Mouse (Mus musculus) natural killer cell, adult 2 months (primary cell): ENCODE measurements around the gene Gm11627.
"Not testable (repeated sequence)": the region's sequence is repeated elsewhere in the genome, so short reads cannot be mapped to it uniquely, and the experiment has no call there.

ENCODE experiments used
- DNase-seq, 2 experiments: peaks; one replicate each; pipeline ENCODE4 v3.0.0; 2022; ENCODE audit warnings: low spot score in 2 of 2

Gene Gm11627

DNA sequence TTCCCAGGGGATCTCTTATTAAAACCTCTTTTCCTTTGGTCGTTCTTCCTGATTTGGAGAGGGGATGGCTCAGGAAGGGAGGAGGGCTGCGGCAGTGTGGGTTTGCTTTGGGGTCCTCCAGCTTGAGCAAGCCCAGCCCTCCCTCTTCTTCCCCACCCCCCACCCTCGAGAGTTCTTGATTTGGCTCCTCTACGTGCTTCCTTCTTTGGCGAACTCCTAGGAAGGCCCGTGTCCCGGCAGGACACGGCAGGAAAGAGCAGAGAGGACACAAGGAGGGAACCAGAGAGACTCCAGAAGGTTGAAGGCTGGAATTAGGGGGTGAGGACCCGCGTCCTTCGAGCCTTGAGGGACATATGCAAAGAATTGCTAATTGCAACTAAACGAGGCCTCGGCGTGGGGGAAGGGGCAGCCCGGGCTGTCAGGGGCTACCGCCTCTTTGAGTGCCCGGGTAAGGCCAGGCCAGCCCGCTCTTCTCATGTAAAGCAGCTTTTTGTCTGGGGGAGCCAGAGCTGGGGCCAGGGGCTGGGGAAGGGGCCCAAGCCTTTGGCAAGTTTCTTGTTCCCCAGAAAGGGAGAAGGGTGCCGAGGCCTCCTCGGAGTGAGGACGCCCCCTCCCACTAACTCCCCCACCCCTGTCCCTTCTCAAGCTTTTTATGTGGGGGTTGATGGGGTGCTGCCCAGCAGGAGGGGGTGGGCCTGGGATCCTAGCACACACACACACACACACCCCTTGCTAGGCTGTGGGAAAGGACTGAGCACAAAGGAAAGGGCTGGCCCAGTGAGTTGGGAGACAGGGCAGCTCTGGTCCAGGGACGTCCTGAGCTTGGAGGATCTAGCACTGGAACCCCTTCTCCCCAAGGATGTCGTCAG is at the start of gene Gm11627:
TSS of gene Gm11627 (minus strand) at position 297 of the 869 bp plus-strand sequence.
- DNase-seq = no peak

DNA sequence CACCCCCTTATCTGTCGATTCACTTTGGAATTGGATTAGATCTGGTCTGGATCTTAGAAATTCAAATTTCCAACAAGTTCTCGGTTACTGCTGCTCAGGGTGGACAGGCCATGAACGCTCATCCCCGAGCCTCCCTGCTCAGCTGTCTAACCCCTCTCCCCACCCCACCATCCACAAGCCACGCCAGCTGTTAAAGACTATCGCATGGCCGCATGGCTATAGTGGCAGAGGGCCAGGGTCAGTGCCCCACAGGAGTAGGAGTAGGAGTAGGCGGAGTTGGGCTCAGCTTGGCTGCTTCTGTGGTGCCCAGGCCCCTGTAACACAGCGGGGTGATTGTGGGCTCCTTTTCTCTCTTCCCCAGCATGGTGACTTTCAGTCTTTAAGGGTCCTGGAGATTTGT is 49.3 kb upstream of the Gm11627 start:
- DNase-seq = no peak

DNA sequence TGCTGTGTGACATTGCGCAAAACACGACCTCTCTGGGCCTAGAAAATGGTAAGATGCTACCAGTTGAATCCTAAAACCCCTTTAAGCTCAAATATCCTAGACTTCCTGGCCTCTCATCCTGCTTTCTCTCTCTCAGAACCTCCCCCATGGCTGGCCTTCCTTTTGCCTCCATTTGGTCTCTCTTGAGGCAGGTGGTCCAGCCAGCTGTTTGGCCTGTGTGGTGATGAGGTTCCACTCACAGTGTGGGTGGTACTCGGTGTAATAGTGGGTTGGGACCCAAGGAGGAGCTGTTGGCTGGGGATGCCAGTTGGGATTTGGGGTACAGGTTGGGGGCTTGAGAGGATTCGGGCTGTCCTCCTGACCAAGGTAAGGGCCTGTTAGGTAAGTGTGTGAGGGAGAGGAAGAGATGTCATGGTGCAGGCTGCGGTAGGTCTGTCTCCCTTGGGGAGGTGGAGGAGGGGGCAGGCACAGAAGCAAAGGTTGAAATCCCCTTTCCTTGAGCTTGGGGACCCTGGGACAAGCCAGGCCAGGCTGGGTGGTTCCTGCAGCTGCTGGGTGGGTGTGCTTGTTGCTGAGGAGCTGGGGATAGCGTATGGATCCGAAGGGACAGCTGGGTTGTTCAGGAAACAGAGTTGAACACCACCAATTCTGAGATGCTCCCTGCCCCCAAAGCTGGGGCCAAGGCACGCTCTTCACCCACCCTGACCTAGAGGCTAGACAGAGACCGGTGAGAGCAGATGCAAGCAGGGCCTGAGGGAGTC is 48.1 kb upstream of the Gm11627 start:
- no peak for DNase-seq

DNA sequence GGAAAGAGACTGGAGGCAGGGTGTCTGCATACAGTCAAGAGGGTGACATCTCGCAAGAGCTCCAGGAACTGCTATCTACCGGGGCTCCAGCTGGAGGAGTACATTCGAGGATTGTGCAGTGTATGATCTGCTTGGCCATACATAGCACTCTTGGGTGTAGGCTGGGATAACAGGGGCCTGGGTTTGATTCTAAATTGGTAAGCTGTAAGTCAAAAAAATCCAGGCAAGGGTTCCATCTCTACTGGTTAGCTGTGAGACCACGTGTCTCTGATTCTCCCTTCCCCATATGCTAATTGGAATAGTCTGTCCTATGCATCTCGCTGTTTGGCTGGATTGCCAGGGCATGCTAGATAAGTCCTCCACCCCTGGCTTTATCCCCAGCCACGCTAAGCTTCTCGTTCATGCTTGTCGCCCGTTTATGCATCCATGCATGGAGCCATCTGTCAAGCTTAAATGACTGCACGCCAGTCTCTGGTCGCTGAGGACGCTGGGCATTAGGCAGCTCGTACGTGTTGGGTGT is 45.7 kb upstream of the Gm11627 start:
- DNase-seq = no peak

DNA sequence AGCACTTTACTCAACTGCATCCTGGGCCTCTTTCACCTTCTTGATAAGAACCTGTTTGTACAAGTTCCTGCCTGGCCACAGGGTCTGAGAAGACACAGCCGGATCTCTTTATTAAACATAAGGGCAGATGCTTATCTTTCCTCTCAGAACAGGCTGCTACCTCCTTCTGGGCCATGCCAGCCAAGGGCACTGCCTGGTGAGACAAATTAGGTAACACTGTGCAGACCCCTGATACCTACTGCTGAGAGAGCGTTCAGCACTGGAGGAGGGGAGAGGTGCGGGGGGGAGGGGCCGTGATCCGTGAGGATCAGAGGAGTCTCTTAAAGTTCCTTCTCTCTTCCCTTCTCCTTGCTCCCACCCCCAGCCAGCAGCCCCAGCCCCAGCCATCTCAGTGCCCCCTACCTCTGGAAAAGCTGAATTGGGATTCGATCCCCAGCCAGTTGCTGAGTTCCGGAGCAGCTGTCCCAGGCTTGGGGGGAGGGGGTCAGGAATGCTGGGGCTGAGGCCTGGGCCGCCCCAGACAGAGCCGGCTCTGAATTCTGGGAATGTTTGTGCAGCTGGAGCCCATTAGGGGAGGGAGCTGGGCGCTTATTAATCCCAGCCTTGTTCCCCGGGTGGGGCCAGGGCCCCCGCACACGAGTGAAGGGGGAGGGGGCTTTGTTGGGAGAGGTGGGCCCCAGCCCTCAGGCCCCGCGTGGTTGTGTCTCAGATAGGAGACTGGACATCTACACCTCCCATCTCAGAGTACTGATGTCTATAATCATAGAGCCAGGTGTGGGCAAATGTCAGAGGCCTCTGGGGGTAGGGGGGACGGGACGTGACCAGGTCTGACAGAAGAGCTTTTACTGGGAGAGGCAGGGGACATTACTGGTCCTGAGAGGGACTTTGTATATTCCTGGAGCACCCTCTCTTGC is 44.9 kb upstream of the Gm11627 start:
- no peak for DNase-seq

DNA sequence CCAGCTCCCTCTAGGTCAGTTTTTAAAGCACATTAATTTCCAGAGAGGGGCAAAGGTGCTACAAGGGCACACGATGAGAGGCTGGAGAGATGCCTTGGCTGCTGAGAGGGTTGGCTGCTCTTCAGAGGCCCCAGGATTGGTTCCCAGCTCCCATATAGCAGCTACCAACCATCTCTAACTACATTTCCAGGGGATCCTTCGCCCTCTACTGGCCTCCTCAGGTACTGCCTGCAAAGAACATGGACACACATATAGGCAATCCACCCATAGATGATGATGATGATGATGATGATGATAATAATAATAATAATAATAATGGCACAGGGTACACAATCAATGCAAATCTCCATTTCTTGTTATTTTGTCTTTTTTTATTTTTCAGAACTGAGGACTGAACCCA is 40.2 kb upstream of the Gm11627 start:
- no peak for DNase-seq

DNA sequence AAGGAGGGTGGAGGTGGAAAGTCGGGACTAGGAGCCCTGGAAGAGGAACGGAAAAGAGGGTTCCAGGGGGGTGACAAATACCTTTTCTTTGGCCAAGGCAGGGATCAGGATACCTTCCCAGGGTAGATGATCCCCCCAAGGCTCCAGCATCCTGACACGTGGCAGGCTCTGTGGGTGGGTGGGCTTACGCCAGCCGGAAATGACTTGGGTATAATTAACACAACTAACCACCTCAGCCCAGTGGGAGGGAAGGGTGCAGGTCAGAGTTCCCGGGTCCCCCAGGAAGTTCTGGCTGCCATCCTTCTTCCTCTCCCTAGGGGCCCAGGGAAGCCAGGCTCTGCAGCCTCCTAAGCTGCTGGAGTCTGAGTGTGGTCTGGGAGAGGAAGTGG is 32.0 kb upstream of the Gm11627 start:
- no peak for DNase-seq

DNA sequence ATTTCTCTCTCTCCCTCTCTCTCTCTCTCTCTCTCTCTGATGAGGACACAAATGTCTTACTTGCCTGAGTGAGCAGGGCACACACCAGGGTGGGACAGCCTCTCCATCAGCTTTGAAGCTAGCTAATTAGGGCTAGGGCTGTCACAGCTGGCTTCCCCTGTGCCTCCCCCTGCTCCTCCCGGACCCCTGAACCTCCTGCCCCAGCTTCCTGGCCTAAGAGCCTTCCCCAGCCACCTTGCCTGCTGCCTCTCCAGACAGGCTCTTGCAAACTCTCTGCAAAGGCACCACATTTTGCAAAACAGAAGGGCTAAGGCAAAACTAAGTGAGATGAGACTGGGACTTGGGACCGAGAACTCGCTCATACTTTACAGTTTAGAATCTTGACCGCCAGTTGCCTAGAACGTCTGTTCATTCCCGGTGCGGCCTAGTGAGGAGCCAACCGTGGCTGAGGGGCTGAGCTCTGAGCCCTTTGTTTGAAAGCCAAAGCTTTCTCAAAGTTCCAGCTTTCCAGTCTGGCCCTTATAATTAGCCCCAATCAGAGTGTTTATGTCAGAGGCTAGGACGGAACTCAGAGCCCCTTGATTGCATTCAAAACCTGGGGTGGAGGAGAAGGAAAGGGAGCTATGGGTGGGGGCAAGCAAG is 31.5 kb upstream of the Gm11627 start:
- DNase-seq = no peak

DNA sequence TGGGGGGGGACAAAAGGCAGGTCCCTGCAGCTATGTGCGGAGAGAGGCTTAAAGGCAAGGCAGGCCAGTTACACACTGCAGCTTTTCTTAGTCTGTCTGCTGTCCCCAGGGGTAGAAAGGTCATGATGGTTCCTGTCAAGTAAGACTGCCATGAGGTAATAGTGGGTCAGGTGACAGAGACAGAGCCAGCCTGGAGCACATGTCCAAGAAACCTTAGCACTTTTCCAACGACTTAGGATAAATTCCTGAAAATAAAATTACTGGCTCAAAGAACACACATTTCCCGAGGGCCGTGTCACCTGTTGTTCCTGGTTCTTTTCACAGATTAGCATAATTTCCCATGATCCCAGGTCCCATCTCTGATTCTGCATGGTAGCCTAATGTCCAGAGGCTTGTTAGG is 31.0 kb upstream of the Gm11627 start:
- no peak for DNase-seq

DNA sequence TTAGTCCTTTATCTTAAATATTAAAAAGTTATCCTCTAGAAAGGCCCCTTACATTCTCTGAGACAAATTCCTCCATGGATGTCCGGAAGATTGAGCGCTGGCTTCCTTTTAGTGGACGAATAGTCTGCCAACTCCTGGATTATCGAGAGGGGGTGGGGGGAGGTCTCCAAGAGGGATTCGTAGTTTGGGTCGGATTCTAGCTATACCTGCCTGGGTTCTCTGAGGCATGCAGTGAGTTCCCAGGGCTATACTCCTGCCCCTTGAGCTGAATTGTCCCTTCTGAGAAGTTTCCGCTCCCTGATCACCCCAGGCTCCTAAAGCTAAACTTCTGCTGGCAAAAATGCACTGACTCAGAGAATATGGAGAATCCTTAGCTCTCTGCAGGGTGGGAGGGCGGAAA is 30.2 kb upstream of the Gm11627 start:
- no peak for DNase-seq

DNA sequence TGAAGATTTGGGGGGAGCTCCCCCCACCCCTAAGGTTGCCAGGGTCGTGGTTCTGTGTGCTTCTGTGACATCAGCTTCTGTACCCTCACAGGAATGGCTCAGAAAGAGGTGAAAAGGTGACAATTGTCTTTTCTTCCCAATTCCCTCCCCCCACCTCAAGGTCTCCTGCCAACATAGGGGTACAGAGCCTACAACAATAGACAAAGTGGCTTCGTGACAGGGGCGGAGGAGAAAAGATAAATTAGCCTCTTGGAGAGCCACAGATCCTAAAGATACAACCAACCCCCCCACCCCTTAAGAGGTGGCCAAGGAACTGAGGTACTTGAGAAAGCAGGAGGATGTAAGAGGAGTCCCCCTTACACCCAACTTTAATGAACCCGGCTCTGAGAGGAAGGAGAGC is 29.4 kb upstream of the Gm11627 start:
- no peak for DNase-seq

DNA sequence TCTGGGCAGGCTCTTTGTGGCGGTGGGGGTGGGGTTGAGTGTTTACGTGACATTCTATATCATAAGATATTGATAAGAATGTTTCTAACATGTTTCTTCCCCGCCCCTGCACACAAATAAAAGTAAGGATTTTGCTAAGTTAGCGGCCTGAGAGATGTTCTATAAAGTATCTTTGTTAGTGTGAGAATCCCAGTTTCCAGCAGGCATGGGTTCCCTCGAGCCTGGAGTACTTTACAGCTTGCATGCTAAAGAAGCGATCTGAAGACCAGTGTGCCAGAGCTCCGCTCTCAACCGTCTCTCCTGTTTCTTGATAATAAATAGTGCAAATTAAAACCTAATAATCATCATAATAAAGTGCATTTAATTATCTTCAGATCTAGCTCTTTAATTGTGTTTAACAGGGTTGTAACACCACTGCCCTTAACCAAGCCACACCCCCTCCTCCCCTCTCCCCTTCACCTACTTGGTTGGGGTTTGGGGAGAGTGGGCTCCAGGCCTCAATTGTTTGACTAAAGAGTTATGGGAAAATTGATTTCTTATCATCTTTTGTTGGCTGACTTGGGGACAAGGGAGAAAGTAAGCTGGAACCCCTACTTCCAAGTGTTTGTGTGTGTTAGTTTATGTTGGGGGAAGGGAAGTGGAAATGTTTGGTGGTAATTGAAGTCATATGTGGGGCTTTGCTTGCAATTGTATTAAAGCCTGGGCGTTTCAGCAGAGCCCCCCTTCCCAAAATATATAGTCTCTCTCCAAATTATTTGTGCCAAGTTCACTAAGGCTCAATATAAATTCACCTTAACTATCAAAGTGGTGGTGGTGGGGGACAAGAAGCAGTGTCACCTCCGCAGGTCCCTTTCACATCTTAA is 28.7 kb upstream of the Gm11627 start:
- DNase-seq = no peak

DNA sequence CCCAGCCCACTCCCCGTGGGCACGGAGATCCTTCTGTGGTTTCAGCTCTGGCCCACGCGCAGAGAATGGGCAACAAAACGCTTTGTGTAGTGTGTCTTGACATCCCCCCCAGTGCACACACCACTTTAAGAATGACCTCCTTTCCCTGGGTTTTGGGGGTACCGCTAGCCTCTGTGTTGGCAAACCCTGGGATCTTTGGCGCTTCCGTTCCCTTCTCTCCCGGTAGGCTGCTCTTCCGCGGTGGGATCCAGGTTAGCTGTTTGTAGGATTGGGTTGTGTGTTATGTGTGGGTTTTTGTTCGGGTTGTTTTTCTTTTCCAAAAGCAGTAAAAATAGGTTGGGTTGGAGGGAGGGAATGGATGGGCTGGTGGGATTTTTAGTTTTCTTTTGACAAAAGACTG is 27.9 kb upstream of the Gm11627 start:
- not testable (repeated sequence) for DNase-seq

DNA sequence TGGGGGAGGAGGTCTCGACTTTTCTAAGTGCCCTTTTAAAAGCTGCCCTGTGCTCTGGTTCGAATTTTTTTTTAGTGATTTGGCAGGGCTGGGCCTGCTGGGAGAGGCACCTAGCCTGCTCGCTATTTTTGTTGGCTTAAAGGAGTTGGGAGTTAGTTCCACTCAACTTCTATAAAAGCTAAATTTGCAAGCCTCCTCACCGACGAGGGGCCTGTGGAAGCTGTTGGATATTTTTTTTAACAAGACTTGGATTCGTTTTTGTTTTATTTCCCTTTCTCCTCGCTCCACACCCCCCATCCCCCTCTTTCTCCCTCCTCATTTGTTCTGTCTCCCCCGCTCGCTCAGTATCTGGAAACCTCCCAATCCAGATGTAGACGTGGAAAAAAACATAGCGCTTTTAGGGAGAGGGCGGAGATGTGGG is 27.5 kb upstream of the Gm11627 start:
- DNase-seq = no peak

DNA sequence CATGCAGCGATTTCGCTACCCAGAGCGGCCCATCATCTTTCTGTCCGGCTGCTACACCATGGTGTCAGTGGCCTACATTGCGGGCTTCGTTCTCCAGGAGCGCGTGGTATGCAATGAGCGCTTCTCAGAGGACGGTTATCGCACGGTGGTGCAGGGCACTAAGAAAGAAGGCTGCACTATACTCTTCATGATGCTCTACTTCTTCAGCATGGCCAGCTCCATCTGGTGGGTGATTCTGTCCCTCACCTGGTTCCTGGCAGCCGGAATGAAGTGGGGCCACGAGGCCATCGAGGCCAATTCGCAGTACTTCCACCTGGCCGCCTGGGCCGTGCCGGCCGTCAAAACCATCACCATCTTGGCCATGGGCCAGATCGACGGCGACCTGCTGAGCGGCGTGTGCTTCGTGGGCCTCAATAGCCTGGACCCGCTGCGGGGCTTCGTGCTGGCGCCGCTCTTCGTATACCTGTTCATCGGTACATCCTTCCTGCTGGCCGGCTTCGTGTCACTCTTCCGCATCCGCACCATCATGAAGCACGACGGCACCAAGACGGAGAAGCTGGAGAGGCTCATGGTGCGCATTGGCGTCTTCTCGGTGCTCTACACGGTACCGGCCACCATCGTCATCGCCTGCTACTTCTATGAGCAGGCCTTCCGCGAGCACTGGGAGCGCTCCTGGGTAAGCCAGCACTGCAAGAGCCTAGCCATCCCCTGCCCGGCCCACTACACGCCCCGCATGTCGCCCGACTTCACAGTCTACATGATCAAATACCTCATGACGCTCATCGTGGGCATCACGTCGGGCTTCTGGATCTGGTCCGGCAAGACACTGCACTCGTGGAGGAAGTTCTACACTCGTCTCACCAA is 26.5 kb upstream of the Gm11627 start:
- no peak for DNase-seq

DNA sequence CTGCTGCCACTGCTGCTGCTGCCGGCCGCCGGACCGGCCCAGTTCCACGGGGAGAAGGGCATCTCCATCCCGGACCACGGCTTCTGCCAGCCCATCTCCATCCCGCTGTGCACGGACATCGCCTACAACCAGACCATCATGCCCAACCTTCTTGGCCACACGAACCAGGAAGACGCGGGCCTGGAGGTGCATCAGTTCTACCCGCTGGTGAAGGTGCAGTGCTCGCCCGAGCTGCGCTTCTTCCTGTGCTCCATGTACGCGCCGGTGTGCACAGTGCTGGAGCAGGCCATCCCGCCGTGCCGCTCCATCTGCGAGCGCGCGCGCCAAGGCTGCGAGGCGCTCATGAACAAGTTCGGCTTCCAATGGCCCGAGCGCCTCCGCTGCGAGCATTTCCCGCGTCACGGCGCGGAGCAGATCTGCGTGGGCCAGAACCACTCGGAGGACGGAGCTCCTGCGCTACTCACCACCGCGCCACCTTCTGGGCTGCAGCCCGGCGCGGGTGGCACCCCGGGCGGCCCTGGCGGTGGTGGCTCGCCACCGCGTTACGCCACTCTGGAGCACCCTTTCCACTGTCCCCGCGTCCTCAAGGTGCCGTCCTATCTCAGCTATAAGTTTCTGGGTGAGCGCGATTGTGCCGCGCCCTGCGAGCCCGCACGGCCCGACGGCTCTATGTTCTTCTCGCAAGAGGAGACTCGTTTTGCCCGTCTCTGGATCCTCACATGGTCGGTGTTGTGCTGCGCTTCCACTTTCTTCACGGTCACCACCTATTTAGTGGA is 25.7 kb upstream of the Gm11627 start:
- no peak for DNase-seq

DNA sequence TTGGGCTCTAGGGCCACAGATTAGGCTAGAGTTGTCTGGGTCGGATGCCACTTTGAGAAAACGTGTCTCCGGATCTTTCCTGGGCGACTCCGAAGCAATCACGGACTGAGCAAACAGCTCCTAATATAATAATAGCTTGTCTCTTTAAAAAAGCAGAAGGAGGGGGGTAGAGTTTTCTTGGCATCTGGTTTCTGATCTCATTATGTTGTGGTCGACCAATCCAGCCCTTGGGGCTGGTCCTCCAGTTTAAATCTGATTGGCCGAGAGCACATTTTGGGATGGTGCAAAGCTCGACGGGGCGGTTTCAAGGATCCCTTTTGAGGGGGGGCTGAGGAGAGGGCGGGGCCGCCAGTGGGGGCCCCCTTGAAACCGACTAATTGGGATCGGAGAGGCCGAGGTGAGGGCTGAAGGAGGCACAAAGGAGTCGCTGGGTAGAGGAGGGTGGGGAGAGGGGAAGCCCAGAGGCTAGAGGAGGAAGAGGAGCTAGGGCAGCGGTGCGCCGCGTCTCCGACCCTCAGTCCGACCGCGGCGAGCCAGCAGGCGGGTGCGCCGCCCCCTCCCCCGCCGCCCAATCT is 24.8 kb upstream of the Gm11627 start, which contains the start of gene Fzd2:
TSS of gene Fzd2 (plus strand) at position 387 of the 575 bp plus-strand sequence.
- no peak for DNase-seq

DNA sequence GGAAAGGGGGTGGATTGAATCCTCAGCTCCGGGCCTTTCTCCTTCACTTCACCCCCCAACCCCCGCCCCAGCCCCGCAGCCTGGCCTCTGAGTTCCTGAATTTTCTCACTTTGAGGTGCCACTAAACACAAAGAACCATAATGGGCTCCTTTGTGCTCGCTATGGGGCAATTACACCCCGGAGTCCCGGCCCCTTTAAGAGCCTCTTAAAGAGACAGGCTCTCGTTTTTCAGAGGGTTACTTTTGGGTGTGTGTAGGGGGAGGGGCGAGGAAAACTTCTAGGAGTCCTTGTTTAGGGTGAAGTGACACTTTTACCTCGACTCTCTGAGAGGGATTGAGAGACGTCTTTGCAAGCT is 24.2 kb upstream of the Gm11627 start:
- DNase-seq = no peak
